Mouse (Mus musculus) bone marrow, adult 2 months (tissue): ENCODE data around the gene Eef1g. TPM values are rescaled to one million over a fixed set of nuclear protein-coding genes. Genes with fewer than 3 reads are reported as not detected.
"Not testable (repeated sequence)": the region's sequence is repeated elsewhere in the genome, so short reads cannot be mapped to it uniquely, and the experiment has no call there.

Source experiments
- H3K27ac ChIP-seq: fragments of 200-500 bp; 2 replicates; pipeline ENCODE4 v1.5.1; 2012; ENCODE audit warnings: low read depth, mild to moderate bottlenecking, control low read depth, inconsistent platforms, low read length; ENCODE audit not compliant: control insufficient read depth, poor library complexity, insufficient read depth
- H3K4me1 ChIP-seq: fragments of 200-500 bp; 2 replicates; pipeline ENCODE4 v1.6.1; 2011; ENCODE audit warnings: low read length; ENCODE audit not compliant: control insufficient read depth, insufficient read depth
- H3K4me3 ChIP-seq: fragments of 200-500 bp; replicated peaks from 2 replicates; pipeline ENCODE3; 2011; ENCODE audit warnings: mild to moderate bottlenecking, low read depth, low read length, control low read depth; ENCODE audit not compliant: control insufficient read depth
- CTCF ChIP-seq: fragments of 200-500 bp; IDR thresholded peaks from 2 replicates; pipeline ENCODE4 v1.5.1; 2011; ENCODE audit warnings: low read length, control low read depth; ENCODE audit not compliant: control insufficient read depth, insufficient read depth
- POLR2A ChIP-seq: fragments of 200-500 bp; IDR thresholded peaks from 2 replicates; pipeline ENCODE4 v1.6.1; 2011; ENCODE audit warnings: low read depth, mild to moderate bottlenecking, control low read depth, low read length, borderline replicate concordance; ENCODE audit not compliant: control insufficient read depth
- WGBS: fragments of 180-500 bp; shearing (Covaris S2); methylation state at CpG from one replicate; pipeline ENCODE4 v1.1.7; 2018; 5-methylcytosine and 5-hydroxymethylcytosine counted together
- polyA plus RNA-seq: library from polyadenylated mRNA; stranded (reverse); fragments of >200 nt; gene quantifications from 2 replicates; pipeline ENCODE4 v1.2.4, GENCODE M21; 2011; ENCODE audit warnings: low replicate concordance; ENCODE audit not compliant: missing spikeins, insufficient read depth, insufficient read length

Eef1g gene
- polyA plus RNA-seq, 1 experiment = 224 TPM

GRCm38 (mm10) chr19:8991871-8992735 is 25.3 kb downstream of the Eef1g start:
- Histone ChIP-seq H3K4me3 (no peak overlapping the region), H3K27ac (no peak overlapping the region), H3K4me1 (peaks cover 1% of the 10 kb centered on the region)
- no peak for TF ChIP-seq CTCF
- TF ChIP-seq POLR2A = no peak
- WGBS = 79% methylated on average over 13 of the region's 13 CpGs

- no peak for TF ChIP-seq POLR2A
- TF ChIP-seq CTCF = peak; percentile 81
- H3K4me3 ChIP-seq = no peak overlapping the region
- WGBS = 25% methylated on average over 12 of the region's 12 CpGs
- H3K27ac ChIP-seq = peak overlapping the region; percentile 30; the same call in 1 of the 2 replicates
- H3K4me1 ChIP-seq = peaks cover 1% of the 10 kb centered on the region
Observed at GRCm38 (mm10) chr19:8992769-8993624, 26.2 kb downstream of the Eef1g start.

- Histone ChIP-seq H3K27ac (peak overlapping the region; percentile 30; the same call in 1 of the 2 replicates), H3K4me3 (no peak overlapping the region), H3K4me1 (peaks cover 1% of the 10 kb centered on the region)
- TF ChIP-seq CTCF = no peak
- TF ChIP-seq POLR2A = no peak
- WGBS = 64% methylated on average over 2 of the region's 2 CpGs
Observed at GRCm38 (mm10) chr19:8993625-8993912, 26.7 kb downstream of the Eef1g start.

- Histone ChIP-seq H3K27ac (no peak overlapping the region), H3K4me1 (peaks cover 1% of the 10 kb centered on the region), H3K4me3 (no peak overlapping the region)
- TF ChIP-seq CTCF = no peak
- no peak for TF ChIP-seq POLR2A
- 81% methylated on average over 10 of the region's 10 CpGs for WGBS
Observed at GRCm38 (mm10) chr19:8994813-8995607, 28.2 kb downstream of the Eef1g start.

- 87% methylated on average over 6 of the region's 6 CpGs for WGBS
- no peak overlapping the region for H3K27ac ChIP-seq
- no peak for TF ChIP-seq CTCF
- TF ChIP-seq POLR2A = no peak
- peaks cover 1% of the 10 kb centered on the region; the same call in 1 of the 2 replicates for H3K4me1 ChIP-seq
- H3K4me3 ChIP-seq = no peak overlapping the region
Observed at GRCm38 (mm10) chr19:8996601-8997000, 29.8 kb downstream of the Eef1g start.

GRCm38 (mm10) chr19:8997546-8997945 is 30.7 kb downstream of the Eef1g start:
- 21% methylated on average over 4 of the region's 4 CpGs for WGBS
- Histone ChIP-seq H3K27ac (0 out of 2 replicates have a peak overlapping the region, but pooled peaks have one; percentile 2), H3K4me3 (no peak overlapping the region), H3K4me1 (peaks cover 1% of the 10 kb centered on the region; the same call in 1 of the 2 replicates)
- TF ChIP-seq POLR2A (no peak), CTCF (no peak)

GRCm38 (mm10) chr19:8998546-8998945 is 31.7 kb downstream of the Eef1g start:
- WGBS = 74% methylated on average over 6 of the region's 6 CpGs
- H3K27ac ChIP-seq = no peak overlapping the region
- TF ChIP-seq CTCF = no peak
- TF ChIP-seq POLR2A = no peak
- no peak overlapping the region for H3K4me3 ChIP-seq
- no peaks in the 10 kb centered on the region for H3K4me1 ChIP-seq

- H3K4me3 ChIP-seq = no peak overlapping the region
- WGBS = 83% methylated on average over 4 of the region's 4 CpGs
- TF ChIP-seq POLR2A (no peak), CTCF (no peak)
- no peaks in the 10 kb centered on the region for H3K4me1 ChIP-seq
- no peak overlapping the region for H3K27ac ChIP-seq
Observed at GRCm38 (mm10) chr19:8999223-8999622, 32.4 kb downstream of the Eef1g start.

- H3K4me1 ChIP-seq, H3K4me3 ChIP-seq, H3K27ac ChIP-seq: not testable (repeated sequence)
- WGBS = 82% methylated on average over 2 of the region's 2 CpGs
Observed at GRCm38 (mm10) chr19:9006915-9007314, 40.1 kb downstream of the Eef1g start.
